Mouse (Mus musculus): Measurements from ENCODE around the gene Nupr1l. TPM values are rescaled to one million over a fixed set of nuclear protein-coding genes. Genes with fewer than 3 reads are reported as not detected.
A peak's percentile ranks its signal among the peaks of the same experiment; 100 is the strongest.
"Not testable (repeated sequence)": the region's sequence is repeated elsewhere in the genome, so short reads cannot be mapped to it uniquely, and the experiment has no call there.

Nupr1l gene
- 1 to 10 TPM; 1.1 to 3.8 TPM for total RNA-seq (2021)

GRCm38 (mm10) chr5:129908242-129908965, at the start of gene Nupr1l:
Gene Nupr1l, plus strand, starts transcription at chr5:129908540.
- peak; percentile 87 for DNase-seq (ENCODE audit: low spot score in 2 of 2)
- intact Hi-C loops (cut with DNase I): loop anchor here (5.0 kb wide), 1 partner anchor 34 kb away; the partner anchor contains the start of gene Vkorc1l1

GRCm38 (mm10) chr5:129862325-129862724, 46.0 kb upstream of the Nupr1l start:
- intact Hi-C loops (cut with DNase I): no loop called here

GRCm38 (mm10) chr5:129864467-129864866, 43.9 kb upstream of the Nupr1l start:
- DNase-seq (ENCODE audit: low spot score in 2 of 2): peak; percentile 25 to 37
- intact Hi-C loops (cut with DNase I): no loop called here

More at GRCm38 (mm10) chr5:129862325-129862724, 46.0 kb upstream of the Nupr1l start:
- no peak for DNase-seq (ENCODE audit: low spot score in 2 of 2)

GRCm38 (mm10) chr5:129865841-129866240, 42.5 kb upstream of the Nupr1l start:
- intact Hi-C loops (cut with DNase I): no loop called here

GRCm38 (mm10) chr5:129869238-129869995, 38.9 kb upstream of the Nupr1l start:
- DNase-seq (ENCODE audit: low spot score in 2 of 2): no peak
- intact Hi-C loops (cut with DNase I): no loop called here

More at GRCm38 (mm10) chr5:129865841-129866240, 42.5 kb upstream of the Nupr1l start:
- no peak for DNase-seq (ENCODE audit: low spot score in 2 of 2)

- no peak for DNase-seq (ENCODE audit: low spot score in 2 of 2)
- intact Hi-C loops (cut with DNase I): no loop called here
Observed at GRCm38 (mm10) chr5:129871238-129871637, 37.1 kb upstream of the Nupr1l start.

GRCm38 (mm10) chr5:129873942-129874341, 34.4 kb upstream of the Nupr1l start:
- no peak for DNase-seq (ENCODE audit: low spot score in 2 of 2)
- intact Hi-C loops (cut with DNase I): no loop called here

- no peak for DNase-seq (ENCODE audit: low spot score in 2 of 2)
- intact Hi-C loops (cut with DNase I): no loop called here
Observed at GRCm38 (mm10) chr5:129875098-129875497, 33.2 kb upstream of the Nupr1l start.

- intact Hi-C loops (cut with DNase I): no loop called here
- no peak for DNase-seq (ENCODE audit: low spot score in 2 of 2)
Observed at GRCm38 (mm10) chr5:129877731-129878455, 30.4 kb upstream of the Nupr1l start.

- peak in 1 of 2 experiments; percentile 29 for DNase-seq (ENCODE audit: low spot score in 2 of 2)
- intact Hi-C loops (cut with DNase I): no loop called here
Observed at GRCm38 (mm10) chr5:129878946-129879345, 29.4 kb upstream of the Nupr1l start.

- intact Hi-C loops (cut with DNase I): no loop called here
Observed at GRCm38 (mm10) chr5:129879888-129880287, 28.5 kb upstream of the Nupr1l start.

GRCm38 (mm10) chr5:129886271-129886670, 22.1 kb upstream of the Nupr1l start:
- no peak for DNase-seq (ENCODE audit: low spot score in 2 of 2)
- intact Hi-C loops (cut with DNase I): no loop called here

More at GRCm38 (mm10) chr5:129879888-129880287, 28.5 kb upstream of the Nupr1l start:
- no peak for DNase-seq (ENCODE audit: low spot score in 2 of 2)

GRCm38 (mm10) chr5:129886911-129887636, 21.3 kb upstream of the Nupr1l start, which contains the start of gene Chchd2:
Gene Chchd2, minus strand, starts transcription at chr5:129887470.
- DNase-seq (ENCODE audit: low spot score in 2 of 2): peak; percentile 91 to 93
- intact Hi-C loops (cut with DNase I): no loop called here

- DNase-seq (ENCODE audit: low spot score in 2 of 2); intact Hi-C loops (cut with DNase I): not testable (repeated sequence)
Observed at GRCm38 (mm10) chr5:129890390-129890789, 17.9 kb upstream of the Nupr1l start.

GRCm38 (mm10) chr5:129895198-129896088, 12.9 kb upstream of the Nupr1l start, which contains the start of gene Zbed5:
Gene Zbed5, plus strand, starts transcription at chr5:129895723.
- peak; percentile 85 to 88 for DNase-seq (ENCODE audit: low spot score in 2 of 2)
- intact Hi-C loops (cut with DNase I): no loop called here

GRCm38 (mm10) chr5:129898449-129898848, 9.9 kb upstream of the Nupr1l start, which contains the start of gene Phkg1:
Gene Phkg1, minus strand, starts transcription at chr5:129898549.
- no peak for DNase-seq (ENCODE audit: low spot score in 2 of 2)
- intact Hi-C loops (cut with DNase I): no loop called here

- intact Hi-C loops (cut with DNase I): loop anchor here (5.0 kb wide), 1 partner anchor 35 kb away; the partner anchor contains the start of gene Vkorc1l1
- DNase-seq (ENCODE audit: low spot score in 2 of 2): no peak
Observed at GRCm38 (mm10) chr5:129907775-129908174, 565 bp upstream of the Nupr1l start.

GRCm38 (mm10) chr5:129909147-129909546, 807 bp downstream of the Nupr1l start:
- intact Hi-C loops (cut with DNase I): loop anchor here (5.0 kb wide), 1 partner anchor 33 kb away; the partner anchor contains the start of gene Vkorc1l1
- no peak for DNase-seq (ENCODE audit: low spot score in 2 of 2)
